Mouse (Mus musculus): ENCODE data around the gene Nell1.

The Nell1 gene

GRCm38 (mm10) chr7:50850271-50850670 lies 875.6 kb downstream of the Nell1 start:
- DNase-seq (ENCODE audit: low spot score in 2 of 2): no peak

GRCm38 (mm10) chr7:50870181-50870580 lies 895.5 kb downstream of the Nell1 start:
- DNase-seq (ENCODE audit: low spot score in 2 of 2): no peak

- DNase-seq (ENCODE audit: low spot score in 2 of 2): no peak
Observed at GRCm38 (mm10) chr7:50887625-50888024, 913.0 kb downstream of the Nell1 start.

GRCm38 (mm10) chr7:50899541-50900088 lies 925.0 kb downstream of the Nell1 start:
- DNase-seq (ENCODE audit: low spot score in 2 of 2): no peak

Data from thymus, postnatal 10 days (tissue).